Mouse (Mus musculus): Measurements from ENCODE around the gene Dab1. TPM values are rescaled to one million over a fixed set of nuclear protein-coding genes. Genes with fewer than 3 reads are reported as not detected.

The Dab1 gene
- polyA plus RNA-seq, 1 experiment from 2014 or later = 41.3 TPM

GRCm38 (mm10) chr4:104532846-104533245 is 913.7 kb downstream of the Dab1 start:
- no peak for ATAC-seq (ENCODE audit: low FRiP score, low read depth)
- H3K4me3 ChIP-seq = no peak overlapping the region
- no peaks in the 10 kb centered on the region for H3K9me3 ChIP-seq
- H3K4me1 ChIP-seq = no peaks in the 10 kb centered on the region
- H3K9ac ChIP-seq = no peak overlapping the region
- H3K27me3 ChIP-seq (replicated peaks) = no peaks in the 10 kb centered on the region
- no peak overlapping the region for H3K27ac ChIP-seq
- no peak overlapping the region for H3K4me2 ChIP-seq (replicated peaks)
- WGBS = 96% methylated on average over 4 of the region's 4 CpGs
- no peaks in the 10 kb centered on the region for H3K36me3 ChIP-seq

DNA sequence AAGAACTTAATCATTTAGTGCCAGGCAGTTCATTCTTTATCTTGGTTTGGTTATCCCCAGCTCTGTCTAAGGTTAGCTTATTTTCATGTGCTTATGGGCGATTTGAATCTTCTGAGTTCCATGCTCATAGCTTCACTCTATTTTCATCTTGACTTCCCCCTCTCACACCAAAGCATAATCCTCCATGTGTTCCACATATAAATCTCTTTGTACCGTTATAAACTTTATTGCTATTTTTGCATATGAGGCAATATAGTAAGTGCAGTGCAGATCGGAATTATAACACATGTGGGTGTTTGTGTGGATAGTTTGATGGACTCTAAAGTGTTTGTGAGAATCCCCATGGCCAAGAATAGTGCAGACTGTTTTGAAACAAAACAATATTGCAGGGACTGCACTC is 919.3 kb downstream of the Dab1 start:
- H3K9me3 ChIP-seq = no peaks in the 10 kb centered on the region
- no peaks in the 10 kb centered on the region for H3K4me1 ChIP-seq
- no peak overlapping the region for H3K4me2 ChIP-seq (replicated peaks)
- H3K4me3 ChIP-seq = no peak overlapping the region
- no peaks in the 10 kb centered on the region for H3K36me3 ChIP-seq
- no peak for ATAC-seq (ENCODE audit: low FRiP score, low read depth)
- H3K27me3 ChIP-seq (replicated peaks) = no peaks in the 10 kb centered on the region
- H3K27ac ChIP-seq = no peak overlapping the region
- H3K9ac ChIP-seq = no peak overlapping the region
- 85% methylated on average over 3 of the region's 3 CpGs for WGBS

DNA sequence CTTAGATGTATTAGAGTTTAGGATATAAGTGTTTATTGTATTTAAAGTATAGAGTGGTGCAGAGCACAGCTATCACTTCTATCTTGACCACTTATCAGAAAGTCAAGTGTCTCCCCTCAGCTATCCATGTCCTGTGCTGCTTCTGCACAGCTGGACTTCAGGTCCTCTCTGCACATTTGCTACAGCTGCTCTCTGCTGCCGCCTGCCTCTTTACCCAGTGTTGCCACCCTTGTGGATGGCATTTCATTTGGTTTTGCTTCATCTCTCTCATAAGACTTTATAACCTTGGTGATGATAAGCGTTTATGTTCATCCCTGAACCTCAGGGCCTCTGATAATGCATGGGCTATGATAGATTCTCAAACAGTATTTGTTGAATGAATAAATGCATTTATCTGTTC is 919.9 kb downstream of the Dab1 start:
- H3K9me3 ChIP-seq = no peaks in the 10 kb centered on the region
- no peak overlapping the region for H3K4me2 ChIP-seq (replicated peaks)
- H3K27ac ChIP-seq = no peak overlapping the region
- H3K4me3 ChIP-seq = no peak overlapping the region
- no peaks in the 10 kb centered on the region for H3K36me3 ChIP-seq
- H3K27me3 ChIP-seq (replicated peaks) = no peaks in the 10 kb centered on the region
- no peaks in the 10 kb centered on the region for H3K4me1 ChIP-seq
- 67% methylated on average over 2 of the region's 2 CpGs for WGBS
- H3K9ac ChIP-seq = no peak overlapping the region
- ATAC-seq (ENCODE audit: low FRiP score, low read depth) = no peak

- H3K9ac ChIP-seq = no peak overlapping the region
- no peaks in the 10 kb centered on the region for H3K36me3 ChIP-seq
- no peaks in the 10 kb centered on the region for H3K9me3 ChIP-seq
- no peak overlapping the region for H3K4me3 ChIP-seq
- WGBS = 67% methylated on average over 5 of the region's 5 CpGs
- no peak for ATAC-seq (ENCODE audit: low FRiP score, low read depth)
- H3K27ac ChIP-seq = no peak overlapping the region
- no peak overlapping the region for H3K4me2 ChIP-seq (replicated peaks)
- H3K4me1 ChIP-seq = no peaks in the 10 kb centered on the region; the same call in 1 of the 2 replicates
- no peaks in the 10 kb centered on the region for H3K27me3 ChIP-seq (replicated peaks)
These were observed 927.9 kb downstream of the Dab1 start for GRCm38 (mm10) chr4:104547091-104547490.

DNA sequence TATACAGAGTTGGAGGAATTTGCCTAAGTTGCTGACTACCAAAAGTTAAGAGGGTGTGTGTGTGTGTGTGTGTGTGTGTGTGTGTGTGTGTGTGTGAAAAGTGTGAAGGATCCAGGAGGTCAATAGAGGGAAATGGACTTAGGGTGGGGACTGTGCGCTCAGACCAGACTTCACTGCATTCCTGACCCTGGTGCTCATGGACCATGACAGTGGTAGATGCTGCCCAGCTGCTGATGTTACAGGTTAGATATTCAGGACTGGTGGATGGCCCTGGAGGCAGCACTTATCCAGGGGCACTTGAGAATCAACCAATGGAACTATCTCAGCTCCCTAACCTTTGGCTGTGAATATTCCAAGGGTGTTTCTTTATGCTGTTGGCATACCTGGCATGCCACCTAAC is 929.1 kb downstream of the Dab1 start:
- no peak overlapping the region for H3K27ac ChIP-seq
- no peaks in the 10 kb centered on the region; the same call in 1 of the 2 replicates for H3K4me1 ChIP-seq
- H3K4me3 ChIP-seq = no peak overlapping the region
- no peak overlapping the region for H3K9ac ChIP-seq
- H3K4me2 ChIP-seq (replicated peaks) = no peak overlapping the region
- no peak for ATAC-seq (ENCODE audit: low FRiP score, low read depth)
- no peaks in the 10 kb centered on the region for H3K27me3 ChIP-seq (replicated peaks)
- WGBS = 91% methylated on average over 1 of the region's 1 CpGs
- no peaks in the 10 kb centered on the region for H3K9me3 ChIP-seq
- no peaks in the 10 kb centered on the region for H3K36me3 ChIP-seq

DNA sequence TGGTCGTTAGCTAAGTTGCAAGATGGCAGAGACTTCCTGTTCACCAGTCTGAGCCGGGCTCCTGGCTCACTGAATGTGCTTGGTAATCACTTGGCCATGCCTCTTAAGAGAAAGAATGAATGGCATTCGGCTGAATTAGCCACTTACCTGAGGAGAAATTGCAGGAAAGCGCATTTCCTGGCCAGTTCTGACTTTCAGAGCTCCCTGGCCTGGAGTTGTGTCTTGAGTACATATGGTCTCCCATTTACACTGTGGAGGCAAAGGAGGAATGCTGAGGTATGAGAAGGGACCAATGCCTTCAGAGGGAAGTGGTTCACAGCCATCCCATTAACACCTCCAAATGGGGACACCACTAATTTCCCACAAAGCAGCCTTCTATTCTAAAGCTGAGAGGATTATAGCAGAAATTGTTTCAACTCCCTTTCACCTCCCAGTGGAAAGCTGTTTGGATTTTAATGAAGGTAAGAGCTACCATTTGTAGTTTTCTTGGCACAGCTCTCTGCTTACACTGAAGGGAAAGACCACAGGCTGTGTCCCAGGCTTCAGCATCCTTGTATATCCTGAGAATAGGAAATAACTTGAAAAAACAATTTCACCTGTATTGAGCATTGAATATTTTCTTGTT is 931.5 kb downstream of the Dab1 start:
- Histone ChIP-seq H3K4me2 (replicated peaks) (no peak overlapping the region), H3K9ac (no peak overlapping the region), H3K27me3 (replicated peaks) (no peaks in the 10 kb centered on the region), H3K36me3 (no peaks in the 10 kb centered on the region), H3K9me3 (no peaks in the 10 kb centered on the region), H3K27ac (no peak overlapping the region), H3K4me3 (no peak overlapping the region), H3K4me1 (peaks cover 4% of the 10 kb centered on the region)
- 72% methylated on average over 4 of the region's 4 CpGs for whole genome bisulfite sequencing
- ATAC-seq (ENCODE audit: low FRiP score, low read depth) = no peak

GRCm38 (mm10) chr4:104551390-104552070 is 932.4 kb downstream of the Dab1 start:
- H3K4me1 ChIP-seq = peaks cover 4% of the 10 kb centered on the region
- H3K27me3 ChIP-seq (replicated peaks) = no peaks in the 10 kb centered on the region
- H3K36me3 ChIP-seq = no peaks in the 10 kb centered on the region
- no peak overlapping the region for H3K4me2 ChIP-seq (replicated peaks)
- no peak overlapping the region for H3K4me3 ChIP-seq
- WGBS = 90% methylated on average over 17 of the region's 17 CpGs
- H3K9ac ChIP-seq = no peak overlapping the region
- no peak for ATAC-seq (ENCODE audit: low FRiP score, low read depth)
- H3K9me3 ChIP-seq = no peaks in the 10 kb centered on the region
- H3K27ac ChIP-seq = no peak overlapping the region

DNA sequence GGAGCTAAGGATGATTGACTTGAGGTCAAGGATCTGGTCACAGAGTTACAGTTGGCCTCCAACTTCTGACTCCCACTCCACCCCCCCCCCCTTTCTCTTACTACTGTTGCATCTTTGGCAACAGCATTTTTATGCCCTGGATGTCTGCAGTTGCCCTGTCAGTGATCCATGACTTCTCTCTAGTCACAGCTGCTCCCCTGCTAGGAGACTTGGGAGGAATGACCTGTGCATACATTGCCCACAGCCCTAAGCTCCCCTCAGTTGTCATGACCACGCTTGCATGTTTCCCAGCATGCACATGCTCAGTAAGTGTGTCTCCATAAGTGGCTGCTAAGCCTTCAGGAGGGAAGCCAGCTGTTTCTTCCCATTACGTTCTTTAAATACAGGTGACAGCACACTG is 936.2 kb downstream of the Dab1 start:
- ATAC-seq (ENCODE audit: low FRiP score, low read depth) = no peak; the same call in 1 of the 2 replicates
- Histone ChIP-seq H3K27me3 (replicated peaks) (no peaks in the 10 kb centered on the region), H3K36me3 (no peaks in the 10 kb centered on the region), H3K9ac (no peak overlapping the region), H3K4me3 (no peak overlapping the region), H3K4me2 (replicated peaks) (no peak overlapping the region), H3K9me3 (no peaks in the 10 kb centered on the region), H3K27ac (no peak overlapping the region), H3K4me1 (peaks cover 4% of the 10 kb centered on the region)
- WGBS = 69% methylated on average over 2 of the region's 2 CpGs

DNA sequence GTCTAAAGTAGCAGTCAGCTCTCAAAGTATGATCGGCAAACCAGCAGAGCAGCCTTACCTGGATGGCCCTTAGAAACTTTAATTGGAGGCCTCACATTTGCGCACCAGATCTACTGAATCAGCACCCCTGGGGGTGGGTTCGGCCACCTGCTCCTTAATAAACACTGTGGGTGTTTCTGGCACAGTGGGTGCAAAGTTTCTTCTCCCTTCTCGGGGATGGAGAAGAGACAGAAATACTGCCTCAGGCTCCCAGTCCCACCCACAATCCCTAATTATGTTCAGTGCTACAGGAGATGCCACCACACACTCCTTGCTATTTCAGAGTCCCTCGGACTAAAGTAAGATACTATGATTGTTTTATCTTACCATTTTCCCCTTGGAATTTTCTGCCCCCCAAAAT is 944.4 kb downstream of the Dab1 start:
- WGBS = 77% methylated on average over 5 of the region's 5 CpGs

GRCm38 (mm10) chr4:104570523-104570922 is 951.4 kb downstream of the Dab1 start:
- Histone ChIP-seq H3K4me1 (peaks cover 8% of the 10 kb centered on the region; the same call in 1 of the 2 replicates), H3K4me2 (replicated peaks) (no peak overlapping the region), H3K27ac (no peak overlapping the region), H3K36me3 (no peaks in the 10 kb centered on the region), H3K9me3 (no peaks in the 10 kb centered on the region), H3K9ac (no peak overlapping the region), H3K4me3 (no peak overlapping the region), H3K27me3 (replicated peaks) (no peaks in the 10 kb centered on the region)
- no peak for ATAC-seq (ENCODE audit: low FRiP score, low read depth)
- WGBS = 78% methylated on average over 4 of the region's 4 CpGs

More for the DNA sequence above, 944.4 kb downstream of the Dab1 start:
- H3K4me2 ChIP-seq (replicated peaks) = no peak overlapping the region
- no peak overlapping the region for H3K4me3 ChIP-seq
- H3K4me1 ChIP-seq = no peaks in the 10 kb centered on the region
- H3K9ac ChIP-seq = no peak overlapping the region
- no peaks in the 10 kb centered on the region for H3K27me3 ChIP-seq (replicated peaks)
- ATAC-seq (ENCODE audit: low FRiP score, low read depth) = no peak
- H3K9me3 ChIP-seq = no peaks in the 10 kb centered on the region
- H3K36me3 ChIP-seq = no peaks in the 10 kb centered on the region
- H3K27ac ChIP-seq = no peak overlapping the region

DNA sequence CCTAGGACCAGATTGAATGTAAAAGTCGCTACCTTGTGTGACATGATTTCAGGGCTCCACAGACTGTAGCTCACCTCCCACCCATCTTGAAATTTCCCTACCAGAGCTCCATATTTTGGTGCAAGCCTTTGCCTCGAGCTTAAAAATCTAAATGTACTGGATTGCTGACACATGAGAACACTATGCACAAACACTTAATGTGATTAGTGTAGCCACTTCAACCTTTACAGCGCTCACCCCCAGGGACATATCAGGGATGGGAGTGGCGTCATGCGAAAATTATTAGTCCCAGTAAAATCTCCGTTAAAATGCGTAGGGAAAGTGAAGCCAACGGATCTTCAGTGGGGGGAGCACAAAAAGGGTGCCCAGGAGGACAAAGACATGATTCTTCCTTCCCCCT is 953.3 kb downstream of the Dab1 start:
- ATAC-seq (ENCODE audit: low FRiP score, low read depth) = no peak
- Histone ChIP-seq H3K9ac (no peak overlapping the region), H3K36me3 (no peaks in the 10 kb centered on the region), H3K4me3 (no peak overlapping the region), H3K4me1 (peaks cover 8% of the 10 kb centered on the region; the same call in 1 of the 2 replicates), H3K9me3 (no peaks in the 10 kb centered on the region), H3K27me3 (replicated peaks) (no peaks in the 10 kb centered on the region), H3K27ac (no peak overlapping the region), H3K4me2 (replicated peaks) (no peak overlapping the region)
- 70% methylated on average over 8 of the region's 8 CpGs for WGBS

GRCm38 (mm10) chr4:104573419-104573818 is 954.3 kb downstream of the Dab1 start:
- WGBS = 61% methylated on average over 7 of the region's 7 CpGs
- Histone ChIP-seq H3K9ac (no peak overlapping the region), H3K4me1 (peaks cover 8% of the 10 kb centered on the region; the same call in 1 of the 2 replicates), H3K9me3 (no peaks in the 10 kb centered on the region), H3K27ac (no peak overlapping the region), H3K36me3 (no peaks in the 10 kb centered on the region), H3K4me3 (no peak overlapping the region), H3K27me3 (replicated peaks) (no peaks in the 10 kb centered on the region), H3K4me2 (replicated peaks) (no peak overlapping the region)
- ATAC-seq (ENCODE audit: low FRiP score, low read depth) = no peak

DNA sequence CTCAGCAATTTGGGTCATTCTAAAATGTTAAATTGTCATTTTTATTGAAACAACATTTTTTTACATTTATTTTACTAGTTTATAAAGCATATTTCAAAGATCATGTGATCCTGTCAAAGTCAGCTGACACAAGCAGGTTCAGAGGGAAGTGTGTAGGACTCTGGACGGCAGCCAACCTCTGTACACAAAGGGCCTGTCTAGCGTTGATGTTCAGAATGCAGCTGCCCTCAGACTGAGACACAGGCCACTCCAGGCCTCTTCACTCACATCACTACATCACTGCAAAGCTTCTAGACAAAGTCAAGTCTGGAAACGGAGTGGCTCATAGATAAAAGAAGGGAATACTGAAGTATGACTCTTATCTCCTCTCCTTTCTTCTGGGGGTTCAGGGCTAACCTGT is 959.2 kb downstream of the Dab1 start:
- H3K9ac ChIP-seq = no peak overlapping the region
- H3K4me2 ChIP-seq (replicated peaks) = no peak overlapping the region
- WGBS = 45% methylated on average over 3 of the region's 3 CpGs
- H3K9me3 ChIP-seq = no peaks in the 10 kb centered on the region
- no peaks in the 10 kb centered on the region for H3K36me3 ChIP-seq
- no peak overlapping the region for H3K27ac ChIP-seq
- peaks cover 10% of the 10 kb centered on the region for H3K4me1 ChIP-seq
- H3K27me3 ChIP-seq (replicated peaks) = no peaks in the 10 kb centered on the region
- H3K4me3 ChIP-seq = no peak overlapping the region
- ATAC-seq (ENCODE audit: low FRiP score, low read depth) = no peak; the same call in 1 of the 2 replicates

Data from neural tube, embryonic 12.5 days (tissue).